Mouse (Mus musculus): ENCODE data around the gene Cisd3.

DNA sequence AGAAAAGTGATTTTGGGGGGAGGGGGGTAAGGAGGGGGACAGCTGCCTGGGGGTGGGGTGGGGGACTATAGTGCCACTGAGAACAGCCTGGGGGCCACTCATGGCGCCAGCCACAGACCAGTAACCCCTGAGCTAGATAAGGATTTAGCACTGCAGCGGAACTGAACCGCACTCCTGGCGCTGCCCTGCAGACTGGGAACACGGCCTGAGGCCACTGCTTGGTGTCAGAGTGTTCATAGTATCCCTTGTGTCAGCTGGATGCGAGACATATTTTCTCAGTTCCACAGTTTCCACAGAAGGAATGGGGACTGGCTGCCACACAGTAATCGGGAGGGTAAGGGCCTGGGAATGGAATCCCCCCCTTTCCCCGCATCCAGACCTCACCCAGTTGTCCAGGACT is 30.4 kb downstream of the Cisd3 start:
- TF ChIP-seq EP300 (IDR thresholded peaks at IDR 0.05; ENCODE audit: low read depth), result no peak
- TF ChIP-seq CTCF (IDR thresholded peaks at IDR 0.05; ENCODE audit: low read depth), result no peak
